Mouse (Mus musculus): ENCODE results near the gene Fcgrt. TPM values are rescaled to one million over a fixed set of nuclear protein-coding genes. Genes with fewer than 3 reads are reported as not detected.
"Not testable (repeated sequence)": the region's sequence is repeated elsewhere in the genome, so short reads cannot be mapped to it uniquely, and the experiment has no call there.

The Fcgrt gene
- total and polyA plus RNA-seq, 3 experiments: 0.13 to 0.16 TPM; not detected in 1

DNA sequence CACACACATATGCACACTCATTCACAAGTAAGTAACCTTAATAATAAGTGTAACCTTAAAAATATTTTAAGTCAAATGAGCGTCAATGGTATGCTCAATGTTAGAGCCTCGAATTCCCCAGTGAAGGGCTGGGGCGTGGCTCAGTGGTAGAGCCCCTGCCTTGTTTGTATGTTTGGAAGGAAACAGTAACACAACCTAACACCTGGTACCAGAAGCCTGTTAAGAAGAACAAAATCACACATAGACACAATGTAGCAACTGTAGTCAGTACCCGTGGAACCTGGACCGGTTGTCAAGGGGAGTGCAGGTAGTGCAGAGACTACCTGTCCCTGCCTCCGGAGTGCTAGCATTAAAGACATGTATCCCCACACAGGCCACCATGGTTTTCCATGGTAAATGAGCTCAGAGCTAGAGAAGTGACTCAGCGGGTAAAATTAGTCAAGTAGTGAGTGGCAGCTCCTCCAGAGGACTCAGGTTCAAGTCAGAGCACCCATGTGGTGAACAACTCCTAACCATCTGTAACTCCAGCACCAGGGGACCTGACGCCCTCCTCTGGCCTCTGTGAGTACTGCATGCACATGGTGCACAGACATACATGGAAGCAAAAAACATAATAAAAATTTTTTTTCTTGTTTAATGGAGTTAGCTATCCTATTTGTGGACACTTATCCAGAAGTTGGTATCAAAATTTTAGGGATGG, 5.0 kb downstream of the Fcgrt start:
- Histone ChIP-seq H3K79me2 (replicated peaks; ENCODE audit: control insufficient read depth, extremely low read depth, insufficient read depth, poor library complexity, severe bottlenecking) (no peaks in the 10 kb centered on the region), H3K9me3 (replicated peaks; ENCODE audit: low read length) (no peaks in the 10 kb centered on the region), H3K9ac (ENCODE audit: insufficient read depth, low read depth) (no peak overlapping the region), H3K4me2 (ENCODE audit: insufficient read depth, low read depth, poor library complexity, severe bottlenecking) (no peak overlapping the region), H3K27ac (ENCODE audit: insufficient read depth, low read depth) (no peak overlapping the region), H3K4me3 (replicated peaks in 1 of 3; ENCODE audit: low read depth in 2 of 3, low read length in 2 of 3, poor library complexity in 1 of 3) (no peak overlapping the region), H3K4me1 (ENCODE audit: control insufficient read depth in 1 of 2, insufficient read depth in 2 of 2) (peaks cover 0 to 12% of the 10 kb centered on the region in 2 experiments; a peak in 2 of 4 replicates), H3K36me3 (replicated peaks in 1 of 2; ENCODE audit: control insufficient read depth in 1 of 2, insufficient read depth in 1 of 2, low read length in 1 of 2) (no peaks in the 10 kb centered on the region), H3K27me3 (replicated peaks) (no peaks in the 10 kb centered on the region)
- DNase-seq (ENCODE audit: extremely low read depth): no peak
- TF ChIP-seq ZMIZ1 (IDR thresholded peaks at IDR 0.05; ENCODE audit: low read depth, low read length) (no peak), SMC3 (IDR thresholded peaks at IDR 0.05; ENCODE audit: low read depth, low read length) (peak; percentile 25; the same call in 1 of the 2 replicates), RAD21 (IDR thresholded peaks at IDR 0.05; ENCODE audit: low read depth, low read length) (peak; percentile 16), CTCF (conservative IDR thresholded peaks at IDR 0.05 in 1 of 2, IDR thresholded peaks at IDR 0.05 in 1 of 2; ENCODE audit: low read depth in 2 of 2, low read length in 2 of 2) (peak; percentile 17 to 51; a peak in 2 of 4 replicates), EP300 (IDR thresholded peaks at IDR 0.05; ENCODE audit: low read length) (no peak), MXI1 (IDR thresholded peaks at IDR 0.05; ENCODE audit: low read depth, low read length) (no peak)
- in situ Hi-C loops (cut with MboI; ENCODE audit: low pct_ligation_motif_present, low pct_unique_long_range_greater_than_20kb, low sequenced_read_pairs): no loop called here
- dilution Hi-C loops (cut with MboI; ENCODE audit: extremely low pct_ligation_motif_present, extremely low pct_unique_long_range_greater_than_20kb, low sequenced_read_pairs): no loop called here

DNA sequence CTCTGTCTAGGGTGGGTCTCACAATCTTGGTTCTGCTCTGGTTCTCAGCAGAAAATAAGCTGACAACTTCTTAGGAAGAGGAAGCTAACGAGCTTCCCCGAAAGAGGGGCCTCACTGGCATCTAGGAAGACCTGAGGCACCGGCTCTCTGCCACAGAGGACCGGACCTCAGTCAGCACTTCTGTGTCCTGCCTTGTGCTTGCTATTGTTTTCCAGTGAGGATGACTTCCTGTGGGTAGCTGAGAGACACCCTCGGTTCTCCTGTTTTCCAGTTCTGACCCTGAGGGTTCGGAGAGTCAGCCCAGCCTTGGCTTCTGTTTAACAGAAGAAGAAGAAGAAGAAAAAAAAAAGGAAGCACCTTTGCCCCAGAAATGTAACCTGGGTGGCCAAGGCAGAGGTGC, 6.2 kb downstream of the Fcgrt start:
- Histone ChIP-seq H3K4me1 (ENCODE audit: control insufficient read depth in 1 of 2, insufficient read depth in 2 of 2) (peaks cover 3 to 17% of the 10 kb centered on the region in 2 experiments), H3K4me2 (ENCODE audit: insufficient read depth, low read depth, poor library complexity, severe bottlenecking) (no peak overlapping the region), H3K79me2 (replicated peaks; ENCODE audit: control insufficient read depth, extremely low read depth, insufficient read depth, poor library complexity, severe bottlenecking) (no peaks in the 10 kb centered on the region), H3K27ac (ENCODE audit: insufficient read depth, low read depth) (no peak overlapping the region), H3K9ac (ENCODE audit: insufficient read depth, low read depth) (no peak overlapping the region), H3K9me3 (replicated peaks; ENCODE audit: low read length) (no peaks in the 10 kb centered on the region), H3K36me3 (replicated peaks in 1 of 2; ENCODE audit: control insufficient read depth in 1 of 2, insufficient read depth in 1 of 2, low read length in 1 of 2) (no peaks in the 10 kb centered on the region), H3K4me3 (replicated peaks in 1 of 3; ENCODE audit: low read depth in 2 of 3, low read length in 2 of 3, poor library complexity in 1 of 3) (no peak overlapping the region), H3K27me3 (replicated peaks) (no peaks in the 10 kb centered on the region)
- no peak for TF ChIP-seq MXI1 (IDR thresholded peaks at IDR 0.05; ENCODE audit: low read depth, low read length)
- no peak for TF ChIP-seq E2F4 (IDR thresholded peaks at IDR 0.05; ENCODE audit: insufficient replicate concordance, low read depth, low read length)
- no peak for TF ChIP-seq MAZ (IDR thresholded peaks at IDR 0.05; ENCODE audit: low read depth, low read length)
- no peak for TF ChIP-seq USF1 (IDR thresholded peaks at IDR 0.05; ENCODE audit: low read depth, low read length)
- no peak for TF ChIP-seq CHD1 (IDR thresholded peaks at IDR 0.05; ENCODE audit: low read depth, low read length)
- no peak for TF ChIP-seq TBP (conservative IDR thresholded peaks at IDR 0.05; ENCODE audit: low read depth, low read length)
- no peak for TF ChIP-seq POLR2AphosphoS2 (IDR thresholded peaks at IDR 0.05; ENCODE audit: low read depth, low read length)
- TF ChIP-seq MAFK (IDR thresholded peaks at IDR 0.05; ENCODE audit: insufficient replicate concordance, low read length): no peak
- no peak for TF ChIP-seq IRF4 (IDR thresholded peaks at IDR 0.05; ENCODE audit: low read depth, low read length)
- no peak for TF ChIP-seq MAX (IDR thresholded peaks at IDR 0.05; ENCODE audit: low read length)
- DNase-seq (ENCODE audit: extremely low read depth): no peak
- dilution Hi-C loops (cut with MboI; ENCODE audit: extremely low pct_ligation_motif_present, extremely low pct_unique_long_range_greater_than_20kb, low sequenced_read_pairs): no loop called here
- in situ Hi-C loops (cut with MboI; ENCODE audit: low pct_ligation_motif_present, low pct_unique_long_range_greater_than_20kb, low sequenced_read_pairs): no loop called here

DNA sequence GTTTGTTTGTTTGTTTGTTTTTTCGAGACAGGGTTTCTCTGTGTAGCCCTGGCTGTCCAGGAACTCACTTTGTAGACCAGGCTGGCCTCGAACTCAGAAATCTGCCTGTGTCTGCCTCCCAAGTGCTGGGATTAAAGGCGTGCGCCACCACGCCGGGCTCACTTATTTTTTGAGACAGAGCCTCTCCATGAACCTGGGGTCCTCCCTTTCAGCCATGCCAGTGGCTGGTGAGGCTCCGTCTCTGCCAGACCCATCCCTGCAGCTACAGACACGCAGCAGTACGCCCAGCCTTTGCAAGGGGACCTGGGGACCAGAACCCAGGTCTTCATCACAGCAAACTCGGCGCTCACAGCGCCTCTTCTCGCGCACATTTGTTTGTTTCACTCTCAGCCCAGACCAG, 7.7 kb downstream of the Fcgrt start:
- H3K36me3 ChIP-seq (replicated peaks in 1 of 2; ENCODE audit: control insufficient read depth in 1 of 2, insufficient read depth in 1 of 2, low read length in 1 of 2); DNase-seq (ENCODE audit: extremely low read depth); dilution Hi-C loops (cut with MboI; ENCODE audit: extremely low pct_ligation_motif_present, extremely low pct_unique_long_range_greater_than_20kb, low sequenced_read_pairs); H3K27me3 ChIP-seq (replicated peaks); in situ Hi-C loops (cut with MboI; ENCODE audit: low pct_ligation_motif_present, low pct_unique_long_range_greater_than_20kb, low sequenced_read_pairs); H3K27ac ChIP-seq (ENCODE audit: insufficient read depth, low read depth); H3K4me3 ChIP-seq (replicated peaks in 1 of 3; ENCODE audit: low read depth in 2 of 3, low read length in 2 of 3, poor library complexity in 1 of 3); H3K9me3 ChIP-seq (replicated peaks; ENCODE audit: low read length); H3K79me2 ChIP-seq (replicated peaks; ENCODE audit: control insufficient read depth, extremely low read depth, insufficient read depth, poor library complexity, severe bottlenecking); H3K9ac ChIP-seq (ENCODE audit: insufficient read depth, low read depth); H3K4me2 ChIP-seq (ENCODE audit: insufficient read depth, low read depth, poor library complexity, severe bottlenecking): not testable (repeated sequence)
- peaks cover 3 to 19% of the 10 kb centered on the region in 2 experiments for H3K4me1 ChIP-seq (ENCODE audit: control insufficient read depth in 1 of 2, insufficient read depth in 2 of 2)
